Mouse (Mus musculus) heart, embryonic 12.5 days (tissue): Measurements from ENCODE around the gene Zfp574. TPM values are rescaled to one million over a fixed set of nuclear protein-coding genes. Genes with fewer than 3 reads are reported as not detected.

ENCODE experiments used
- microRNA-seq: library from miRNA; unstranded; fragments of <30 nt; microRNA quantifications from one replicate; pipeline ENCODE4, GENCODE M21; 2017
- polyA plus RNA-seq: library from polyadenylated mRNA; unstranded; fragments of >200 nt; fragmentation: Nextera tagmentation; extraction: Ambion mirVana; gene quantifications from 2 replicates; pipeline ENCODE4 v1.2.1, GENCODE M21; 2016

The Zfp574 gene
- polyA plus RNA-seq, 1 experiment from 2014 or later, result 24.5 TPM

Small RNA genes lying within 50 kb of the gene (microRNA-seq; reads per million reads assigned to microRNA genes)
- not detected for gene Mir6537

Other genes starting within 250 kb of the Zfp574 start
- 12.6 and 13.6 TPM in 2 replicates for gene Gm9844, start 210.4 kb upstream of the Zfp574 start, polyA plus RNA-seq
- gene Lypd4, start 202.6 kb upstream of the Zfp574 start, polyA plus RNA-seq, result not detected in 2 replicates
- not detected in 2 replicates for gene Dmrtc2, start 202.5 kb upstream of the Zfp574 start, polyA plus RNA-seq
- 1,145 and 1,216 TPM in 2 replicates for gene Rps19, start 188.2 kb upstream of the Zfp574 start, polyA plus RNA-seq
- 0.15 TPM in 1 of 2 replicates, not detected in the other for gene Cd79a, start 175.2 kb upstream of the Zfp574 start, polyA plus RNA-seq
- 82.7 and 83.0 TPM in 2 replicates for gene Arhgef1, start 169.7 kb upstream of the Zfp574 start, polyA plus RNA-seq
- gene Gm4881, start 128.1 kb upstream of the Zfp574 start, polyA plus RNA-seq, result not detected in 2 replicates
- gene Rabac1, start 99.8 kb upstream of the Zfp574 start, polyA plus RNA-seq, result 153 and 170 TPM in 2 replicates
- 2.9 and 3.8 TPM in 2 replicates for gene Atp1a3, start 66.6 kb upstream of the Zfp574 start, polyA plus RNA-seq
- 7.7 and 7.9 TPM in 2 replicates for gene Grik5, start 221 bp upstream of the Zfp574 start, polyA plus RNA-seq
- 0.54 and 0.81 TPM in 2 replicates for gene Pou2f2, start 107.2 kb downstream of the Zfp574 start, polyA plus RNA-seq
- gene Dedd2, start 148.0 kb downstream of the Zfp574 start, polyA plus RNA-seq, result 8.2 and 9.5 TPM in 2 replicates
- 2.3 and 2.5 TPM in 2 replicates for gene Zfp526, start 148.9 kb downstream of the Zfp574 start, polyA plus RNA-seq
- gene Gsk3a, start 165.3 kb downstream of the Zfp574 start, polyA plus RNA-seq, result 12.1 and 12.7 TPM in 2 replicates
- 17.6 and 20.4 TPM in 2 replicates for gene Erf, start 178.2 kb downstream of the Zfp574 start, polyA plus RNA-seq
- 28.8 and 30.5 TPM in 2 replicates for gene Cic, start 195.1 kb downstream of the Zfp574 start, polyA plus RNA-seq
- 127 and 131 TPM in 2 replicates for gene Pafah1b3, start 225.4 kb downstream of the Zfp574 start, polyA plus RNA-seq
- not detected in 2 replicates for gene Prr19, start 228.8 kb downstream of the Zfp574 start, polyA plus RNA-seq
- gene Tmem145, start 233.5 kb downstream of the Zfp574 start, polyA plus RNA-seq, result 0.23 and 0.30 TPM in 2 replicates
- gene Megf8, start 244.6 kb downstream of the Zfp574 start, polyA plus RNA-seq, result 10.3 and 10.8 TPM in 2 replicates